Mouse (Mus musculus) liver, adult 2 months (tissue): ENCODE results near the gene Plppr3. TPM values are rescaled to one million over a fixed set of nuclear protein-coding genes. Genes with fewer than 3 reads are reported as not detected.

Source experiments
- DNase-seq: peaks from one replicate; pipeline ENCODE4 v3.0.0-alpha.2; 2011; ENCODE audit warnings: low read depth, low spot score; ENCODE audit errors: extremely low read depth
- H3K27ac ChIP-seq: fragments of 200-500 bp; replicated peaks from 2 replicates; pipeline ENCODE4 v1.5.1; 2012; ENCODE audit warnings: low read depth, mild to moderate bottlenecking, control low read depth, inconsistent platforms, low read length; ENCODE audit not compliant: insufficient read depth
- H3K27me3 ChIP-seq: fragments of 200-500 bp; 2 replicates; pipeline ENCODE4 v1.6.1; 2012; ENCODE audit warnings: mild to moderate bottlenecking, moderate library complexity, low read length, inconsistent platforms; ENCODE audit not compliant: control insufficient read depth, insufficient read depth
- H3K36me3 ChIP-seq: fragments of 200-500 bp; 2 replicates; pipeline ENCODE4 v1.6.1; 2012; ENCODE audit warnings: low read length, inconsistent platforms; ENCODE audit not compliant: control insufficient read depth, insufficient read depth
- H3K4me1 ChIP-seq: fragments of 200-500 bp; 2 replicates; pipeline ENCODE4 v1.6.1; 2011; ENCODE audit warnings: low read length; ENCODE audit not compliant: control insufficient read depth, insufficient read depth
- H3K4me3 ChIP-seq: fragments of 200-500 bp; 2 replicates; pipeline ENCODE4 v1.5.1; 2011; ENCODE audit warnings: low read depth, mild to moderate bottlenecking, control low read depth, low read length, moderate library complexity; ENCODE audit not compliant: insufficient read depth
- H3K79me2 ChIP-seq: fragments of 200-500 bp; 2 replicates; pipeline ENCODE4 v1.6.1; 2012; ENCODE audit warnings: inconsistent platforms, mild to moderate bottlenecking, low read length, moderate library complexity; ENCODE audit not compliant: control insufficient read depth, insufficient read depth
- H3K9ac ChIP-seq: fragments of 200-500 bp; 2 replicates; pipeline ENCODE4 v1.6.1; 2012; ENCODE audit warnings: low read depth, mild to moderate bottlenecking, control low read depth, inconsistent platforms, low read length
- CTCF ChIP-seq: fragments of 200-500 bp; IDR thresholded peaks from 2 replicates; pipeline ENCODE4 v1.5.1; 2011; ENCODE audit warnings: low read depth, low read length, control low read depth
- POLR2A ChIP-seq: fragments of 200-500 bp; IDR thresholded peaks from 2 replicates; pipeline ENCODE4 v1.6.1; 2011; ENCODE audit warnings: low read length, control low read depth; ENCODE audit not compliant: insufficient read depth; ENCODE audit errors: extremely low read depth
- WGBS: fragments of 180-500 bp; shearing (Covaris S2); methylation state at CpG from one replicate; pipeline ENCODE4 v1.1.7; 2018; 5-methylcytosine and 5-hydroxymethylcytosine counted together
- polyA plus RNA-seq: library from polyadenylated mRNA; depleted of rRNA; stranded (reverse); fragments of >200 nt; gene quantifications from 2 replicates; pipeline ENCODE4 v1.2.3, GENCODE M21; 2012
- total RNA-seq: library from RNA; depleted of rRNA; stranded (reverse); fragments of >200 nt; gene quantifications from 2 replicates; pipeline ENCODE4 v1.2.3, GENCODE M21; 2014

Gene Plppr3
- total and polyA plus RNA-seq, 2 experiments, result under 0.01 to 0.38 TPM

DNA sequence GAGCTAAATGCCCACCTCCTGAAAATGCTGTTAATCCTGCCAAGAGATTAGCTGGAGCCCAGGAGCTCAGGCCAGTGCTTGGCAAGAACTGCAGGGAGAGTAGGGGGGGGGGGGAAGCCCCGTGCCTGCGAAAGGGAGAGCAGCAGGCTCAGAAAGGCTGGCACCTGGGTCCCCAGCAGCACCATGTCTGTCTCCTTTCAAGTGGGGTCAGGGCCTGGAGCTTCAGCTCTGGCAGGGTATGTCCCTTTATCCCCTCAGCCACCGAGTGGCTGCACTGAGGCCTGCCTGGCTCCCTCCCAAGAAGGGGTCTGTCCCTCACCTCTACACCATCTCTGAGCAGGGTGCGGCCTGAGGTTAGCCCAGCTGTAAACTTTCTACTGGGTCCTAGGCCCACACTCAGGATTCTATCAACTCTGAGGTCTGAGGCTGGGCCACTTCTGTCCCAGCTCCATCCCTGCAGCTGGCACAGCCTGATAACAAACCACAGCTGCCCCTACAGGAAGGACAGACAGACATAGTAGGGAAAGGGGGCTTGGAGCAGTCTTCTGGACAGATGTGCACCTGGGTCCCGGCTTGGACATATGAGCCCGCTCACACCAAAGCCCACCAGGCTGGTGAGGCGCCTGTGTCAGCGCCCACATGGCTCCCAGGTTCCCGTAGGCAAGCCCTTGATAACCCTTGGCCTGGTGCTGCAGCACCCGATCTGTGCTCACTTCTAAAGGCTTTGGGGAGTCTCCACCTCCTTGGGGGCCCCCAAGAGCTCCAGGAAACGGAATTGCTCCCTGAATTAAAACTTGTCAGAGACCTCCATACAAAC is 39.9 kb upstream of the Plppr3 start:
- no peak for DNase-seq
- peaks cover 7% of the 10 kb centered on the region; the same call in 1 of the 2 replicates for H3K79me2 ChIP-seq
- WGBS, result 82% methylated on average over 11 of the region's 11 CpGs
- no peak overlapping the region for H3K27ac ChIP-seq
- TF ChIP-seq CTCF (no peak), POLR2A (no peak)
- peaks cover 4% of the 10 kb centered on the region for H3K4me1 ChIP-seq
- no peaks in the 10 kb centered on the region for H3K36me3 ChIP-seq
- H3K9ac ChIP-seq, result no peak overlapping the region
- H3K27me3 ChIP-seq, result no peaks in the 10 kb centered on the region
- H3K4me3 ChIP-seq, result no peak overlapping the region

DNA sequence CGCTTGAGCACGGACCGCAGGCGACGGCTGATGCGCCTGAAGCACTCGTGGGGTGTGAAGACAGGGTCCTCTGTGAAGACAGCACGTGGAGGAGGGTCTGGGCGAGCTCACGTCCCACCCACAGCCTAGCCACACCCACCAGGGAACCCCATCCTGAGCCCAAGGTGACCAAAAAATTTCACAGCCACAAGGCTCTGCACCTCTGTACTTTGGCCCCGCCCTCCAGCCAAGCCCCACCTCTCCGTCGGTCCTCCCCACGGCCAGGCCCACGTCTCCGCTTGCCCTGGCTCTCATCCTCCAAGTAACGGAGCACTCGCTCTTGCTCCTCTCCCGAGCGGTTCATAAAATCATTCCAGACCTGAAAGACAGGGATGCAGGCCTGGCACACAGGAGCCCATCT is 38.0 kb upstream of the Plppr3 start:
- no peak overlapping the region for H3K4me3 ChIP-seq
- H3K9ac ChIP-seq, result no peak overlapping the region
- peaks cover 7% of the 10 kb centered on the region; the same call in 1 of the 2 replicates for H3K79me2 ChIP-seq
- 85% methylated on average over 20 of the region's 20 CpGs for WGBS
- no peaks in the 10 kb centered on the region for H3K27me3 ChIP-seq
- no peaks in the 10 kb centered on the region for H3K36me3 ChIP-seq
- no peak for DNase-seq
- H3K4me1 ChIP-seq, result peaks cover 4% of the 10 kb centered on the region
- TF ChIP-seq CTCF (no peak), POLR2A (no peak)
- H3K27ac ChIP-seq, result no peak overlapping the region

GRCm38 (mm10) chr10:79910556-79910955 is 36.1 kb upstream of the Plppr3 start, which contains the start of gene Gm26602:
Gene Gm26602 (plus strand): TSS chr10:79910856.
- no peak within 1 kb of the TSS for H3K4me3 ChIP-seq
- no peaks in the 10 kb centered on the region for H3K79me2 ChIP-seq
- no peak within 1 kb of the TSS for H3K27ac ChIP-seq
- H3K9ac ChIP-seq, result no peak within 1 kb of the TSS
- WGBS, result 93% methylated on average over 4 of the region's 4 CpGs
- H3K36me3 ChIP-seq, result no peaks in the 10 kb centered on the region
- DNase-seq, result no peak
- no peaks in the 10 kb centered on the region for H3K27me3 ChIP-seq
- H3K4me1 ChIP-seq, result no peaks in the 10 kb centered on the region
- TF ChIP-seq POLR2A (no peak), CTCF (no peak)

DNA sequence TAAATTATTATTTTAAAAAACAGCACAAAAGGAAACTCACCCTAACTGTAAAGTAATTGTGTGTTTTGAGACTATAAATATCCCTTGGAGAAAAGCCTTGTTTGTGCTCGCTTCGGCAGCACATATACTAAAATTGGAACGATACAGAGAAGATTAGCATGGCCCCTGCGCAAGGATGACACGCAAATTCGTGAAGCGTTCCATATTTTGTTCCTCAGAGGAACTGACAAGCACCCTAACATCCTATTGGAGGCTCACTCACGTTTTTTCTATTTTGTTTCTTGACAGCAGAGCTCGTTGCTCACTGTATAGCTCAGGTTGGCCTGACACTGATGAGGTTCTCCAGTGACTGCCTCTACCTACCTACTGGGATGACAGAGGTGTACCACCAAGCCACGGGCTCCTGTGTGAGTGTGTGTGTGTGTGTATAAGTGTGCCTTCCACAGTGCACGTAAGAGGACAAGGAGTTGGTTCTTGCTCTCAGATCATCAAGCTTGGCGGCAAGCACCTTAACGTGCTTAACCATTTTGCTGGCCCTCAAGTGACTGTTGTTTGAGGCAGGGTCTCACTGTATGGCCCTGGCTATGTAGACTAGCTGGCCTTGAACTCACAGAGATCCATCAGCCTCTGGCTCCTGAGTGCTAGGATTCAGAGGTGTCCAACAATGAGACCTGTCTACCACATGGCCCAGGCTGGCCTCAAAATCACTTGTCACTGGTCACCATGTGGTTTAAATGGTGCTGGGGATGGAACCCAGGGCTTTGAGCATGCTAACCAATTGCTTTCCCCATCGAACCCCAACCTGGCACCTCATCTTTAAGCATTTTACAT is 34.9 kb upstream of the Plppr3 start:
- Histone ChIP-seq H3K27ac (0 out of 2 replicates have a peak overlapping the region, but pooled peaks have one; percentile 3), H3K4me1 (no peaks in the 10 kb centered on the region), H3K36me3 (no peaks in the 10 kb centered on the region), H3K4me3 (no peak overlapping the region; the same call in 1 of the 2 replicates), H3K9ac (no peak overlapping the region), H3K79me2 (no peaks in the 10 kb centered on the region), H3K27me3 (no peaks in the 10 kb centered on the region)
- DNase-seq, result peak; percentile 77
- TF ChIP-seq POLR2A, result no peak
- no peak for TF ChIP-seq CTCF
- WGBS, result 27% methylated on average over 14 of the region's 14 CpGs

DNA sequence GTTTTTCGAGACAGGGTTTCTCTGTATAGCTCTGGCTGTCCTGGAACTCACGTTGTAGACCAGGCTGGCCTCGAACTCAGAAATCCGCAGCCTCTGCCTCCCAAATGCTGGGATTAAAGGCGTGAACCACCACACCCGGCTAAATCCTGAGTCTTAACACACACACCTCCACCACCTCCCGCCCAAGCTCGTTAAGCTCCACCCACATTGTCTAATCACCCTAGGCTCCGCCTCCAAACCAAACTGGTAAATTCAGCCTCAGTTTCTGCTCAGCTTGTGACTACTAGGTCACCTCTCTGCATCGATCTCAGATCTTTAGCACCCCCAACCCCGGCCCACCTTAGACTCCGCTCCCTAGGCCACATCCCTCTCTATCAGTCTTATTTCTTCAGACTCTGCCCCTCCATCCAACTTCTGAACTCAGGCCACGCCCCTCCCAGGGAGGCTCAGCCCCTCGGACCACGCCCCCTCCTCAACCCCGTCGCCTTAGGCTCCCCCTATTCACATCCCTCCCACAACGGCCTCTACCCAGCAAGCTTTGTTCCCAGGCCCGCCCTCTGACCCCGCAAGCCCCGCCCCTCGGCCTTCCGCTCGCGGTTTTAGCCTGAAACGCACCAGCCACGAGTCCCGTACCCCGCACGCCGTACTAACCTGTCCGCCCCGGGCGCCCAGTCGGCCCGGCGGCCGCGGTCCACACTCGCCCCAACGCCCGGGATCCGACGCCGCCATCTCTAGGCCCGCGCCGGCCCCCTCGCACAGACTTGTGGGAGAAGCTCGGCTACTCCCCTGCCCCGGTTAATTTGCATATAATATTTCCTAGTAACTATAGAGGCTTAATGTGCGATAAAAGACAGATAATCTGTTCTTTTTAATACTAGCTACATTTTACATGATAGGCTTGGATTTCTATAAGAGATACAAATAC is 34.0 kb upstream of the Plppr3 start, which contains the start of gene Med16:
TSS of gene Med16 (minus strand) at position 757 of the 925 bp plus-strand sequence.
- H3K36me3 ChIP-seq, result no peaks in the 10 kb centered on the region
- no peak for TF ChIP-seq CTCF
- 0 out of 2 replicates have a peak, but pooled peaks have one; percentile 30 for TF ChIP-seq POLR2A
- peak; percentile 89 for DNase-seq
- peak within 1 kb of the TSS; percentile 98 for H3K27ac ChIP-seq
- peak within 1 kb of the TSS; percentile 92 for H3K4me3 ChIP-seq
- H3K4me1 ChIP-seq, result no peaks in the 10 kb centered on the region
- WGBS, result 2% methylated on average over 51 of the region's 52 CpGs
- no peaks in the 10 kb centered on the region for H3K79me2 ChIP-seq
- no peaks in the 10 kb centered on the region for H3K27me3 ChIP-seq
- H3K9ac ChIP-seq, result peak within 1 kb of the TSS; percentile 98
